Mouse (Mus musculus) lung, embryonic 16.5 days (tissue): ENCODE results near the gene Uba5. TPM values are rescaled to one million over a fixed set of nuclear protein-coding genes. Genes with fewer than 3 reads are reported as not detected.

Experiments
- ATAC-seq: fragments of 200-750 bp; cut with Nextera tagmentation; 2 replicates; pipeline ENCODE4 v1.8.0; 2017; ENCODE audit warnings: low read depth, mild to moderate bottlenecking, moderate library complexity
- H3K27ac ChIP-seq: fragments of 300-500 bp; sonication (generic); 2 replicates; pipeline ENCODE4 v1.5.1; 2014; ENCODE audit warnings: mild to moderate bottlenecking, control low read depth, low read length
- H3K27me3 ChIP-seq: fragments of 300-500 bp; sonication (generic); 2 replicates; pipeline ENCODE4 v1.6.1; 2014; ENCODE audit warnings: low read depth, low read length, mixed read lengths; ENCODE audit not compliant: control insufficient read depth, insufficient read depth
- H3K36me3 ChIP-seq: fragments of 300-500 bp; sonication (generic); 2 replicates; pipeline ENCODE4 v1.6.1; 2014; ENCODE audit warnings: low read length; ENCODE audit not compliant: control insufficient read depth, insufficient read depth
- H3K4me1 ChIP-seq: fragments of 300-500 bp; sonication (generic); replicated peaks from 2 replicates; pipeline ENCODE4 v1.6.1; 2014; ENCODE audit warnings: low read length, mixed read lengths; ENCODE audit not compliant: control insufficient read depth, insufficient read depth
- H3K4me2 ChIP-seq: fragments of 300-500 bp; sonication (generic); 2 replicates; pipeline ENCODE4 v1.6.1; 2014; ENCODE audit warnings: low read depth, low read length, control low read depth
- H3K4me3 ChIP-seq: fragments of 300-500 bp; sonication (generic); 2 replicates; pipeline ENCODE4 v1.5.1; 2014; ENCODE audit warnings: mild to moderate bottlenecking, low read length, control low read depth
- H3K9ac ChIP-seq: fragments of 300-500 bp; sonication (generic); 2 replicates; pipeline ENCODE4 v1.6.1; 2014; ENCODE audit warnings: low read length, control low read depth
- H3K9me3 ChIP-seq: fragments of 300-500 bp; sonication (generic); 2 replicates; pipeline ENCODE4 v1.6.1; 2016; ENCODE audit warnings: low read length; ENCODE audit not compliant: control insufficient read depth
- WGBS: fragments of 180-500 bp; shearing (Covaris S2); extraction: QIAGEN DNeasy Blood & Tissue Kit; methylation state at CpG from one replicate; pipeline ENCODE4 v1.1.7; 2014; 5-methylcytosine and 5-hydroxymethylcytosine counted together
- polyA plus RNA-seq: library from polyadenylated mRNA; unstranded; fragments of >200 nt; fragmentation: Nextera tagmentation; extraction: Ambion mirVana; gene quantifications from 2 replicates; pipeline ENCODE4 v1.2.1, GENCODE M21; 2015

The Uba5 gene
- polyA plus RNA-seq, 1 experiment from 2014 or later, result 41.5 TPM

- H3K27me3 ChIP-seq, result no peaks in the 10 kb centered on the region
- H3K4me2 ChIP-seq, result peak overlapping the region; percentile 76
- peak; percentile 43 for ATAC-seq
- no peaks in the 10 kb centered on the region; the same call in 1 of the 2 replicates for H3K36me3 ChIP-seq
- peak overlapping the region; percentile 80 for H3K9ac ChIP-seq
- H3K4me1 ChIP-seq, result peaks cover 17% of the 10 kb centered on the region
- H3K27ac ChIP-seq, result peak overlapping the region; percentile 88
- peak overlapping the region; percentile 88 for H3K4me3 ChIP-seq
- WGBS, result under 1% methylated on average over 37 of the region's 37 CpGs
- no peaks in the 10 kb centered on the region for H3K9me3 ChIP-seq
Measured at GRCm38 (mm10) chr9:104002913-104003330, 60.0 kb downstream of the Uba5 start.

DNA sequence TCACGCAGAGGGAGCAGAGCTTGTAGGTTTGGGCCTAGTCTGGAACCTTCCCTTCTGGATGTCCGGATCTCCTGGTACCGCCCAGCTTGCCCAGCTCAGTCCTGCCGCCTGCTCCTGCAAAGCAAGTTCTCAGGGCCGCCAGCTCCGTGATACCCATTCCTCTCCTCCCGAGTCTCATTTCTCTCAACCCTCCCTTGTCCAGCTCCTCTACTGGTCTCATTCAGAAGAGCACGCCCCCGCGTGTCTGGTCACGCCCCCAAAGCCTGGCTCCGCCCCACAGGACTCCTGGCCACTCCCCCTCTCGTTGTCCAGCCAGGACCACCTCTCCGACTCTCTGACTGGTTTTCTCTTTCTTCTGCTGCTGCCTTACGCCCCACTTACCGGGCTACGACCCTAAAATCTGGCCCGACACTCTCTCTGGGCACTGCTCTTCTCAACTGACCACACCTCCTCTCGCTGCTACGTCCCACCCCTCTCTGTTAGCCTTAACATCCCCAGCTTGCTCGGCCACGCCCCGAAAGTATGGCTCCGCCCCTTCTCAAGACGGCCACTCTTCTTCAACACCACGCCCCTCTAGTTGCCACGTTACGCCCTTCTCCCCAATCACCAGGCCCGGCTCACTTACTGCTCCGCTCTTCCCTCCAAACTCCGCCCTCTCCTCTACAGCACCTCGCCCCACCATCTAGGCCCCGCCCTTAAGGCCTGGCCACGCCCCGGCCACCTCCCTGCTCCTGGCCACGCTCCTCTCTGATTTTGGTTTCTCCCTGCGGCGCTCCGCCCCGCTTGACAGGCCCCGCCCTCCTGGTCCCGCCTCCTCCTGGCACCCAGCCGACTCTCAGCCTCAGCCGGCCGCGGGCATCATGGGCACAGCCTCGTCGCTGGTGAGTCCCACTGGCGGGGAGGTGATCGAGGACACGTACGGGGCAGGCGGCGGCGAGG lies 60.7 kb downstream of the Uba5 start, which contains the start of gene Nphp3:
Gene Nphp3 (plus strand): TSS at position 624 of the 939 bp plus-strand sequence.
- peak; percentile 98 for ATAC-seq
- peak within 1 kb of the TSS; percentile 91 for H3K27ac ChIP-seq
- H3K4me1 ChIP-seq, result peaks cover 17% of the 10 kb centered on the region
- 1% methylated on average over 55 of the region's 55 CpGs for WGBS
- H3K36me3 ChIP-seq, result no peaks in the 10 kb centered on the region; the same call in 1 of the 2 replicates
- peak within 1 kb of the TSS; percentile 80 for H3K9ac ChIP-seq
- H3K4me3 ChIP-seq, result peak within 1 kb of the TSS; percentile 88
- no peaks in the 10 kb centered on the region for H3K9me3 ChIP-seq
- peak within 1 kb of the TSS; percentile 83 for H3K4me2 ChIP-seq
- H3K27me3 ChIP-seq, result no peaks in the 10 kb centered on the region

- 20% methylated on average over 3 of the region's 3 CpGs for WGBS
- no peak for ATAC-seq
- Histone ChIP-seq H3K4me3 (no peak overlapping the region), H3K9ac (no peak overlapping the region), H3K27ac (no peak overlapping the region), H3K4me2 (no peak overlapping the region), H3K27me3 (no peaks in the 10 kb centered on the region), H3K9me3 (no peaks in the 10 kb centered on the region), H3K36me3 (no peaks in the 10 kb centered on the region; the same call in 1 of the 2 replicates), H3K4me1 (peaks cover 17% of the 10 kb centered on the region)
Measured at GRCm38 (mm10) chr9:104000601-104001000, 62.3 kb downstream of the Uba5 start.

Other genes with a start within 250 kb of the Uba5 start
- 4.2 and 4.6 TPM in 2 replicates for gene Nphp3, start 60.6 kb downstream of the Uba5 start, polyA plus RNA-seq
- gene Gm28305, start 22.5 kb downstream of the Uba5 start, polyA plus RNA-seq, result not detected in 2 replicates
- gene Acad11, start 243 bp upstream of the Uba5 start, polyA plus RNA-seq, result 12.6 and 13.7 TPM in 2 replicates
- gene Ackr4, start 63.8 kb upstream of the Uba5 start, polyA plus RNA-seq, result 1.2 TPM in 2 replicates
- 16.5 and 17.5 TPM in 2 replicates for gene Dnajc13, start 199.8 kb upstream of the Uba5 start, polyA plus RNA-seq